Comparison of ENCODE assay signal across 12 mouse cellular contexts in genomic region chr19:24534733-24535132, GRCm38 (mm10). TPM values are rescaled to one million over a fixed set of nuclear protein-coding genes. Genes with fewer than 3 reads are reported as not detected.
DNase-seq lines count a peak whose midpoint lies in the region; ATAC-seq lines count a peak whose summit lies in the region.
"Had no signal": no experiment of that assay in that cellular context is flagged by ENCODE, and none has a peak within 500 bp of the region (broad histone marks: within the 10 kb centered on the region; RNA-seq: fewer than 3 reads in every experiment).

No protein-coding gene starts in this region.

- H3K27ac ChIP-seq in forebrain, embryonic 10.5 days = 0 out of 2 replicates have a peak overlapping the region, but pooled peaks have one; percentile 25
- no peak overlapping the region for H3K27ac ChIP-seq in forebrain, embryonic 13.5 days
- H3K27ac ChIP-seq in liver, embryonic 12.5 days = peak overlapping the region; percentile 94
- H3K27ac ChIP-seq: midbrain, embryonic 15.5 days; neural tube, embryonic 13.5 days had no signal

- no peak overlapping the region for H3K4me2 ChIP-seq in forebrain, embryonic 13.5 days
- peak overlapping the region; percentile 71 for H3K4me2 ChIP-seq in liver, embryonic 12.5 days
- H3K4me2 ChIP-seq: midbrain, embryonic 15.5 days; neural tube, embryonic 13.5 days had no signal

- no peaks in the 10 kb centered on the region for H3K27me3 ChIP-seq in forebrain, embryonic 10.5 days (ENCODE audit: poor library complexity, severe bottlenecking)
- no peaks in the 10 kb centered on the region for H3K27me3 ChIP-seq in forebrain, embryonic 13.5 days
- no peaks in the 10 kb centered on the region for H3K27me3 ChIP-seq in megakaryocyte, embryonic 14.5 days (replicated peaks)
- no peaks in the 10 kb centered on the region for H3K27me3 ChIP-seq in liver, embryonic 12.5 days (replicated peaks)
- H3K27me3 ChIP-seq: midbrain, embryonic 15.5 days; neural tube, embryonic 13.5 days had no signal

- 83% methylated on average over 7 of the region's 7 CpGs for WGBS in forebrain, embryonic 10.5 days
- 86% methylated on average over 7 of the region's 7 CpGs for WGBS in forebrain, embryonic 13.5 days
- 10% methylated on average over 7 of the region's 7 CpGs for WGBS in liver, embryonic 12.5 days (ENCODE audit: insufficient replicate concordance)

- no peaks in the 10 kb centered on the region for H3K36me3 ChIP-seq in forebrain, embryonic 10.5 days (replicated peaks)
- no peaks in the 10 kb centered on the region for H3K36me3 ChIP-seq in forebrain, embryonic 13.5 days (ENCODE audit: poor library complexity, severe bottlenecking)
- H3K36me3 ChIP-seq in megakaryocyte, embryonic 14.5 days (replicated peaks; ENCODE audit: low read length) = peaks cover 21% of the 10 kb centered on the region
- H3K36me3 ChIP-seq in liver, embryonic 12.5 days = no peaks in the 10 kb centered on the region
- H3K36me3 ChIP-seq: midbrain, embryonic 15.5 days; neural tube, embryonic 13.5 days had no signal

- no peaks in the 10 kb centered on the region for H3K9me3 ChIP-seq in forebrain, embryonic 10.5 days
- no peaks in the 10 kb centered on the region for H3K9me3 ChIP-seq in forebrain, embryonic 13.5 days (replicated peaks)
- no peaks in the 10 kb centered on the region for H3K9me3 ChIP-seq in megakaryocyte, embryonic 14.5 days
- no peaks in the 10 kb centered on the region for H3K9me3 ChIP-seq in liver, embryonic 12.5 days (replicated peaks)
- H3K9me3 ChIP-seq: midbrain, embryonic 15.5 days; neural tube, embryonic 13.5 days had no signal

- DNase-seq in forebrain, embryonic 10.5 days (ENCODE audit: extremely low spot score, low spot score) = no peak
- peak; percentile 78 to 80 for DNase-seq in spleen, postnatal 4 days (ENCODE audit: low spot score in 2 of 2)
- DNase-seq in thymus, postnatal 36 days = no peak
- DNase-seq in left cerebral cortex, postnatal 36 days (ENCODE audit: low spot score in 2 of 2) = no peak
- DNase-seq: cerebellum, postnatal 25 days; kidney, adult 18-20 months had no signal

- H3K4me3 ChIP-seq in forebrain, embryonic 10.5 days = no peak overlapping the region
- no peak overlapping the region for H3K4me3 ChIP-seq in forebrain, embryonic 13.5 days
- peak overlapping the region; percentile 60 for H3K4me3 ChIP-seq in megakaryocyte, embryonic 14.5 days (replicated peaks)
- H3K4me3 ChIP-seq in liver, embryonic 12.5 days = peak overlapping the region; percentile 43
- H3K4me3 ChIP-seq: midbrain, embryonic 15.5 days; neural tube, embryonic 13.5 days had no signal

- intact Hi-C loops in left cerebral cortex, postnatal 36 days (cut with DNase I) = no loop called here

- no peak overlapping the region for H3K9ac ChIP-seq in forebrain, embryonic 13.5 days
- peak overlapping the region; percentile 75 for H3K9ac ChIP-seq in liver, embryonic 12.5 days
- H3K9ac ChIP-seq: midbrain, embryonic 15.5 days; neural tube, embryonic 13.5 days had no signal

- no peak for ATAC-seq in forebrain, embryonic 13.5 days
- ATAC-seq in megakaryocyte, adult 5-6 weeks (ENCODE audit: poor library complexity, severe bottlenecking) = no peak
- ATAC-seq in liver, embryonic 12.5 days = peak; percentile 98
- ATAC-seq: midbrain, embryonic 15.5 days had no signal

- no peaks in the 10 kb centered on the region for H3K4me1 ChIP-seq in forebrain, embryonic 10.5 days
- H3K4me1 ChIP-seq in forebrain, embryonic 13.5 days = no peaks in the 10 kb centered on the region
- peaks cover 76% of the 10 kb centered on the region for H3K4me1 ChIP-seq in megakaryocyte, embryonic 14.5 days
- H3K4me1 ChIP-seq in liver, embryonic 12.5 days = peaks cover 76% of the 10 kb centered on the region
- H3K4me1 ChIP-seq: midbrain, embryonic 15.5 days; neural tube, embryonic 13.5 days had no signal

RNA-seq across cellular contexts. Expression of gene Pip5k1b, which starts 20.9 kb away (rescaled TPM):
- 1.7 and 2.1 TPM in 2 replicates for polyA plus RNA-seq in forebrain, embryonic 10.5 days (2016; fragmentation: Nextera tagmentation; extraction: Ambion mirVana)
- polyA plus RNA-seq in forebrain, embryonic 13.5 days (2015; fragmentation: Nextera tagmentation; extraction: Ambion mirVana) = 1.2 and 1.6 TPM in 2 replicates
- 6.9 and 8.0 TPM in 2 replicates for polyA plus RNA-seq in megakaryocyte, embryonic 14.5 days (2012; ENCODE audit: insufficient read depth, low replicate concordance)
- total RNA-seq in megakaryocyte, adult 5-6 weeks (2015) = 4.9 and 6.2 TPM in 2 replicates
- total RNA-seq in megakaryocyte, adult 5-6 weeks (2017) = 4.4 and 4.8 TPM in 2 replicates
- 9.1 and 9.5 TPM in 2 replicates for polyA plus RNA-seq in liver, embryonic 12.5 days (2016; fragmentation: Nextera tagmentation; extraction: Ambion mirVana)
- 10 to 100 TPM; 24.0 to 29.8 TPM for total RNA-seq in left cerebral cortex, postnatal 36 days (2021)

RNA-seq across cellular contexts. Expression of gene Fam122a, which starts 57.6 kb away (rescaled TPM):
- 48.8 and 49.2 TPM in 2 replicates for polyA plus RNA-seq in forebrain, embryonic 10.5 days (2016; fragmentation: Nextera tagmentation; extraction: Ambion mirVana)
- polyA plus RNA-seq in forebrain, embryonic 13.5 days (2015; fragmentation: Nextera tagmentation; extraction: Ambion mirVana) = 49.0 and 50.8 TPM in 2 replicates
- 16.1 and 22.2 TPM in 2 replicates for polyA plus RNA-seq in megakaryocyte, embryonic 14.5 days (2012; ENCODE audit: insufficient read depth, low replicate concordance)
- 30.1 and 31.3 TPM in 2 replicates for total RNA-seq in megakaryocyte, adult 5-6 weeks (2015)
- 5.9 and 8.3 TPM in 2 replicates for total RNA-seq in megakaryocyte, adult 5-6 weeks (2017)
- polyA plus RNA-seq in liver, embryonic 12.5 days (2016; fragmentation: Nextera tagmentation; extraction: Ambion mirVana) = 45.1 and 47.6 TPM in 2 replicates
- 10 to 100 TPM; 30.8 to 32.3 TPM for total RNA-seq in left cerebral cortex, postnatal 36 days (2021)

Comparison
In these comparisons a context has a peak if more than half of its experiments do, and no peak if none do; other contexts are left out.
1. DNase-seq: peak in spleen, postnatal 4 days (2 of 2); none in forebrain, embryonic 10.5 days (single experiment), thymus, postnatal 36 days (0 of 2) and left cerebral cortex, postnatal 36 days (0 of 2).
2. H3K4me3 ChIP-seq: peak in megakaryocyte, embryonic 14.5 days (single experiment) and liver, embryonic 12.5 days (single experiment); none in forebrain, embryonic 10.5 days (single experiment) and forebrain, embryonic 13.5 days (single experiment).